In the genomic region with DNA sequence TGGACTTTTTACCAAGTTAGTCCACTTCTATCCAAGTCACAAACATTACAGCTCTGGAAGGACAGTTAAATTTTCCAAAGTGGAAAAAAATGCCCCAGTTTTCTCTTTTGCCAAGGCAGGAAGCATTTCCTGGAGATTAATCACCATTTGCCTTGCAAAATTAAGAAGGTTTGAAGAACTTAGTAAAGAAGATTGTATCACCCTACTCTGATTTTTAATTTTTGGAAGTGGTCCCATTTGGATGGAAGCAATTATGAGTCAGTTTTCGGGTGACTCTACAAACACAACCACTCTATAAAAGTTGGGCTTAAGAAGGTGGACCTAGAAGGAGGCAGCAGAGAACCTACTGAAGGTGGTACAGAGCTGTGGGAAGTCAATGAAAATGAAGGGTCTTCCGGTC, we compare ENCODE assay signal across 49 mouse cellular contexts. TPM values are rescaled to one million over a fixed set of nuclear protein-coding genes. Genes with fewer than 3 reads are reported as not detected.
"Had no signal": no experiment of that assay in that cellular context is flagged by ENCODE, and none has a peak within 500 bp of the region (broad histone marks: within the 10 kb centered on the region; RNA-seq: fewer than 3 reads in every experiment).

Gene Mmp3 (plus strand): TSS at position 301 of the 400 bp plus-strand sequence.

- H3K4me3 ChIP-seq: heart, embryonic 10.5 days; heart, embryonic 13.5 days; heart, embryonic 15.5 days; hindbrain, embryonic 10.5 days; hindbrain, embryonic 12.5 days; hindbrain, embryonic 13.5 days; hindbrain, embryonic 15.5 days; intestine, embryonic 15.5 days; kidney, embryonic 15.5 days; layer of hippocampus, adult 2 months; left cerebral cortex, adult 2 months had no signal

- H3K27ac ChIP-seq: heart, embryonic 10.5 days; heart, embryonic 13.5 days; heart, embryonic 15.5 days; hindbrain, embryonic 10.5 days; hindbrain, embryonic 12.5 days; hindbrain, embryonic 13.5 days; hindbrain, embryonic 14.5 days; hindbrain, embryonic 15.5 days; hindbrain, postnatal 0 days; intestine, embryonic 15.5 days; kidney, embryonic 15.5 days; kidney, postnatal 0 days; layer of hippocampus, adult 2 months; left cerebral cortex, adult 2 months had no signal

- H3K9ac ChIP-seq: heart, embryonic 13.5 days; heart, embryonic 15.5 days; hindbrain, embryonic 12.5 days; hindbrain, embryonic 13.5 days; hindbrain, embryonic 14.5 days; hindbrain, embryonic 15.5 days; intestine, embryonic 15.5 days; kidney, embryonic 15.5 days had no signal

- H3K9me3 ChIP-seq: heart, embryonic 10.5 days; heart, embryonic 13.5 days; heart, embryonic 15.5 days; hindbrain, embryonic 10.5 days; hindbrain, embryonic 12.5 days; hindbrain, embryonic 13.5 days; hindbrain, embryonic 15.5 days; intestine, embryonic 15.5 days; kidney, embryonic 15.5 days had no signal

- H3K27me3 ChIP-seq: heart, embryonic 13.5 days; heart, embryonic 15.5 days; hindbrain, embryonic 12.5 days; hindbrain, embryonic 13.5 days; hindbrain, embryonic 15.5 days; intestine, embryonic 15.5 days; kidney, embryonic 15.5 days had no signal

- H3K4me1 ChIP-seq: heart, embryonic 10.5 days; heart, embryonic 13.5 days; heart, embryonic 15.5 days; hindbrain, embryonic 10.5 days; hindbrain, embryonic 12.5 days; hindbrain, embryonic 13.5 days; hindbrain, embryonic 15.5 days; intestine, embryonic 15.5 days; kidney, embryonic 15.5 days had no signal

- H3K36me3 ChIP-seq: heart, embryonic 10.5 days; heart, embryonic 13.5 days; heart, embryonic 15.5 days; hindbrain, embryonic 10.5 days; hindbrain, embryonic 12.5 days; hindbrain, embryonic 13.5 days; hindbrain, embryonic 15.5 days; intestine, embryonic 15.5 days; kidney, embryonic 15.5 days had no signal

- DNase-seq: heart, postnatal 10 days; heart, postnatal 14 days; heart, postnatal 36 days; heart, postnatal 4 days; kidney, adult 11 months; kidney, adult 18-20 months; kidney, adult 2 months; kidney, adult 8-10 months; kidney, adult 9 months; kidney, postnatal 10 days; kidney, postnatal 14 days; kidney, postnatal 25 days; kidney, postnatal 36 days; kidney, postnatal 4 days; layer of hippocampus, adult 9-11 months; layer of hippocampus, postnatal 36 days had no signal

- ATAC-seq: hindbrain, embryonic 16.5 days; hindbrain, postnatal 0 days; inflammation-experienced regulatory T-cells, adult 6 months; intestine, embryonic 15.5 days; intestine, embryonic 16.5 days; intestine, postnatal 0 days had no signal

- H3K4me2 ChIP-seq: heart, embryonic 11.5 days; heart, embryonic 13.5 days; heart, embryonic 15.5 days; hindbrain, embryonic 12.5 days; hindbrain, embryonic 13.5 days; hindbrain, embryonic 14.5 days; hindbrain, embryonic 15.5 days; intestine, embryonic 15.5 days; kidney, embryonic 15.5 days had no signal

RNA-seq across cellular contexts. Expression of gene Mmp3, which starts in this region (rescaled TPM):
- total RNA-seq: heart, postnatal 10 days; heart, postnatal 4 days; hematopoietic stem cell, adult 5-6 weeks; hindbrain, postnatal 0 days; layer of hippocampus, adult 18-20 months; layer of hippocampus, adult 2 months; layer of hippocampus, adult 8-10 months; layer of hippocampus, postnatal 10 days; layer of hippocampus, postnatal 14 days; layer of hippocampus, postnatal 25 days; layer of hippocampus, postnatal 36 days; left cerebral cortex, adult 2 months; left cerebral cortex, adult 8-10 months had no signal
- polyA plus RNA-seq: heart, embryonic 10.5 days; heart, embryonic 11.5 days; heart, embryonic 13.5 days; heart, embryonic 14.5 days; heart, embryonic 15.5 days; heart, embryonic 16.5 days; heart, postnatal 0 days; hindbrain, embryonic 10.5 days; hindbrain, embryonic 11.5 days; hindbrain, embryonic 12.5 days; hindbrain, embryonic 13.5 days; hindbrain, embryonic 14.5 days; hindbrain, embryonic 15.5 days; hindbrain, embryonic 16.5 days; hindbrain, postnatal 0 days; inflammation-experienced regulatory T-cells, adult 6 months; intestine, embryonic 14.5 days; intestine, embryonic 15.5 days; intestine, embryonic 16.5 days; kidney, embryonic 14.5 days; kidney, embryonic 15.5 days; kidney, embryonic 16.5 days; kidney, postnatal 0 days had no signal
